Mouse (Mus musculus): ENCODE measurements at regions not wholly inside any gene's neighbourhood (a gene's known extent, or its start where the extent isn't known, plus 50 kb on each side); places are given as distances from the start of the nearest gene placed in this dataset.

DNA sequence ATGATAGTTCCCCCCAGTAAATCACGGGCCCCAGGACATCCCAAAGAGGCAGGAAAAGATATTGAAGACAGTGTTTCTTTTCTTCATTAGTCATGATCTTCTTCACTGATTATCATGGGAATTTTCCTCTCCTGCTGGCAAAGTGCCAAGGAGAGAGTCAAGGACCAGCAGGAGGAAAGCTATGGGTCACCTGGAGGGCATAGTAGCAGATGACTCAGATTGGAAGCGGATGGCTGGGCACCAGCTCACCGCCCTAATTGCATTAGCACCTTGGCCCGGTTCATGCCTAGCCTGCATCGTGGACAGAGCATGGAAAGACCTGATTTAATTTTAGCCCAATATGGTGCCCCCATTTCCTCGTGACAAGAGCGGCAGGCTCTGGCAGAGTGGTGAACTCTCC is 132.2 kb downstream of the Ttc8 start:
- no peak for TF ChIP-seq CTCF (IDR thresholded peaks at IDR 0.05; ENCODE audit: low read depth, low read length)
- no peak for TF ChIP-seq POLR2A (IDR thresholded peaks at IDR 0.05; ENCODE audit: extremely low read depth, insufficient read depth, low read length)
